Mouse (Mus musculus) ES-E14 (cell line): ENCODE measurements at regions not wholly inside any gene's neighbourhood (a gene's known extent, or its start where the extent isn't known, plus 50 kb on each side); places are given as distances from the start of the nearest gene placed in this dataset.
A peak's percentile ranks its signal among the peaks of the same experiment; 100 is the strongest.

Experiments
- DNase-seq: peaks from one replicate; pipeline ENCODE4 v3.0.0-alpha.2; 2013; ENCODE audit warnings: low read depth, low spot score
- H3K27ac ChIP-seq: 2 replicates; pipeline ENCODE4 v1.5.1; 2012; ENCODE audit warnings: low read depth, mild to moderate bottlenecking, low read length, moderate library complexity, mixed read lengths; ENCODE audit not compliant: poor library complexity, insufficient read depth, severe bottlenecking
- H3K36me3 ChIP-seq: 2 replicates; pipeline ENCODE4 v1.6.1; 2012; ENCODE audit warnings: mild to moderate bottlenecking, low read length, moderate library complexity, mixed read lengths; ENCODE audit not compliant: control insufficient read depth, poor library complexity, insufficient read depth, severe bottlenecking
- H3K4me1 ChIP-seq, 2 experiments: fragments of 150-350 bp in 1 of 2; sonication (generic) in 1 of 2; 2 replicates each; pipeline ENCODE4 v1.6.1; 2012; ENCODE audit warnings: low read length in 2 of 2, mild to moderate bottlenecking in 1 of 2, mixed read lengths in 1 of 2; ENCODE audit not compliant: control insufficient read depth in 2 of 2, insufficient read depth in 2 of 2, poor library complexity in 1 of 2
- H3K4me3 ChIP-seq, 2 experiments: fragments of 150-350 bp in 1 of 2; sonication (generic) in 1 of 2; 2 replicates each; pipeline ENCODE4 v1.5.1; 2012; ENCODE audit warnings: low read length in 2 of 2, low read depth in 1 of 2, mild to moderate bottlenecking in 1 of 2, mixed read lengths in 1 of 2; ENCODE audit not compliant: insufficient read depth in 1 of 2, poor library complexity in 1 of 2, severe bottlenecking in 1 of 2
- H3K9ac ChIP-seq: 2 replicates; pipeline ENCODE4 v1.6.1; 2012; ENCODE audit warnings: low read depth, mild to moderate bottlenecking, low read length, mixed read lengths; ENCODE audit not compliant: poor library complexity, insufficient read depth, severe bottlenecking
- H3K9me3 ChIP-seq: fragments of 150-350 bp; sonication (generic); 2 replicates; pipeline ENCODE4 v1.6.1; 2012; ENCODE audit warnings: low read depth, mild to moderate bottlenecking, low read length; ENCODE audit not compliant: control insufficient read depth, insufficient read depth
- CHD2 ChIP-seq: IDR thresholded peaks from 2 replicates; pipeline ENCODE4 v1.6.1; 2014; ENCODE audit warnings: mild to moderate bottlenecking, low read depth, low read length, inconsistent platforms
- HCFC1 ChIP-seq: IDR thresholded peaks from 2 replicates; pipeline ENCODE4 v1.6.1; 2012; ENCODE audit warnings: low read length, inconsistent platforms, borderline replicate concordance; ENCODE audit not compliant: insufficient read depth
- MAFK ChIP-seq: IDR thresholded peaks from 2 replicates; pipeline ENCODE4 v1.6.1; 2014; ENCODE audit warnings: mild to moderate bottlenecking, low read depth, low read length, inconsistent platforms; ENCODE audit not compliant: insufficient read depth
- ZC3H11A ChIP-seq: IDR thresholded peaks from 2 replicates; pipeline ENCODE4 v1.6.1; 2012; ENCODE audit warnings: low read depth, mild to moderate bottlenecking, inconsistent platforms, low read length, borderline replicate concordance
- ZNF384 ChIP-seq: IDR thresholded peaks from 2 replicates; pipeline ENCODE4 v1.6.1; 2012; ENCODE audit warnings: low read depth, low read length, inconsistent platforms
- in situ Hi-C, 2 experiments: fragments of 600-800 bp; cut with MboI; formaldehyde crosslinking; loops; one replicate each; pipeline ENCODE4 v1.15.1; 2025; ENCODE audit warnings: low sequenced_read_pairs in 2 of 2, inconsistent platforms in 1 of 2; ENCODE audit not compliant: unreplicated experiment in 2 of 2

DNA sequence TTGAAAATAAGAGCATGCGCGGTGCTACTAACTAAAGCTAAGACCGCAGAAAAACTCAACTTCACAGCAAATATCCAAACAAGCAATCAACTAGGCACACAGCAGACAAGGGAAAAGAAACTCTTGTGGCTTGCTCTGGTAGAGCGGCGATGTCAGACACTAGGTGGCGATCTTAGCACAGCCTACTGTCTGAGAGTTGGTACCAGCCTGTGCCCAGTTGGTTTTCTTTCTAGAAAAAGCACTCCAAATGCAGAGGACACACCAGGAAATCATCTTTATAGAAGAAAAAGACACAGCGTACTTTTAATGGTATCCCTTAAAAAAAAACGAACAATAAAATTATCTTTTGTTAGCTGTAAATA lies 115.6 kb downstream of the Kdr start:
- Histone ChIP-seq H3K27ac (no peak overlapping the region), H3K4me3 (no peak overlapping the region), H3K9ac (no peak overlapping the region), H3K9me3 (no peaks in the 10 kb centered on the region), H3K4me1 (no peaks in the 10 kb centered on the region), H3K36me3 (no peaks in the 10 kb centered on the region)
- TF ChIP-seq HCFC1 = no peak
- TF ChIP-seq ZC3H11A = peak; percentile 77
- no peak for DNase-seq
- in situ Hi-C loops = loop anchor here in 1 of 2 experiments (5.0 kb wide), 1 partner anchor 260 kb away; no protein-coding TSS in a partner anchor

DNA sequence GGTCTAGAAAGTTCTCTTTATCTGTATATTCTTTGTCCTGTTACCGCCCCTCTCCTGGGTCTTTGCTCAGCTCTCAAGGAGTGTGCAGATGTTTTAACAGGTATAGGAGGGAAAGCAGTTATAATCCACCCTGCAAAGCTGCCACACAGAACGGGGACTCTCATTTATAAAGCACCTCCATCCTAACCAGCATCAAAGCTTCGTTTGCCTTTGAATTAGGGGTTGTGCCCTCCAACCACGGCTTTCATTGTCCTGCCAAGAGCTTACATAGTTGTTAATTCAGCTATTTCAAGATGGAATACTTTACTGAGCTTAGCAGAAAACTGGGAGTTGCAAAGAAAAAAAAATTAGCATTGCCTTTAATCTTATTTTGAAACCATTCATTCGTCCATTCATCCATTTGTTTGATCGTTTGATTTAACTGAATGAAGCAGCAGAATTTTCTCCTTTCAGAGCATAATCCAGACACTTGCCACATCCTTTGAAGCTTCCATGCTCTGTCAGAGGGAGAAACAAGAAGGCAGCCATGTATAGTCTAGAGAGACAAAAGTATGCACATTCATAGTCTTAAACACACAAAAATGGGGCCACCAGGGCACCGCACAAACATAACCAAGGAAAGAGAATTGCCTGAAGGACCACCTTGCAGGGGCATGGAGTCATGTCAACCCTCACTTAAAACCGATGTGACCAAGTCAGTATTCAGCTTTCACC lies 116.2 kb downstream of the Kdr start:
- DNase-seq = no peak
- Histone ChIP-seq H3K9ac (no peak overlapping the region), H3K4me1 (no peaks in the 10 kb centered on the region), H3K36me3 (no peaks in the 10 kb centered on the region), H3K27ac (no peak overlapping the region), H3K9me3 (no peaks in the 10 kb centered on the region), H3K4me3 (no peak overlapping the region)
- TF ChIP-seq CHD2 = no peak
- in situ Hi-C loops = loop anchor here in 1 of 2 experiments (5.0 kb wide), 1 partner anchor 260 kb away; no protein-coding TSS in a partner anchor

DNA sequence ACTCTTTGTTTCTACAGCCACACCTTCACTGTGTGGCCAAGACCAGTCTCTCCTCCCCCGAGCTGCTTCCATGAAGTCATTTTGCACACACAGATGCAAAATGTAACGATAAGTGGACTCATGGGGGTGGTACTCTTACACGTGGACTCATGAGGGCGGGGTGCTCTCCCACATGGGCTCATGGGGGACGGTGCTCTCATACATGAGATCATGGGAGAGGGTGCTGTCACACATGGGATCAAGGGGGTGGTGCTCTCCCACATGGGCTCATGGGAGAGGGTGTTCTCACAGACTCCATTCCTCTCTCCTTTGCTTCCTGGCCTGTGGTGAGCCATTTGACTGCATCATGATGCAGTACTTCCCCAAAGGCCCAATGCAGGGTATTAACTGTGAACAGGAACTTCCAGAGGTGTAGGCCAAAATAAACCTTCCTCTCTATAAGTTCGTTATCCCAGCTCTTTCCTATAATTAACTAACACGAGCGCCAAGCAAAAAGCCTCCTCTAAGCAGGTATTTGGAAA lies 118.9 kb downstream of the Kdr start:
- no peaks in the 10 kb centered on the region for H3K36me3 ChIP-seq
- H3K27ac ChIP-seq = no peak overlapping the region
- no peak overlapping the region for H3K4me3 ChIP-seq
- DNase-seq = no peak
- no peaks in the 10 kb centered on the region for H3K9me3 ChIP-seq
- H3K9ac ChIP-seq = no peak overlapping the region
- no peak for TF ChIP-seq MAFK
- TF ChIP-seq HCFC1 = no peak
- TF ChIP-seq CHD2 = no peak
- TF ChIP-seq ZC3H11A = no peak
- TF ChIP-seq ZNF384 = no peak
- no peaks in the 10 kb centered on the region for H3K4me1 ChIP-seq
- in situ Hi-C loops = loop anchor here in 1 of 2 experiments (10.0 kb wide), 1 partner anchor 645 kb away; no protein-coding TSS in a partner anchor

DNA sequence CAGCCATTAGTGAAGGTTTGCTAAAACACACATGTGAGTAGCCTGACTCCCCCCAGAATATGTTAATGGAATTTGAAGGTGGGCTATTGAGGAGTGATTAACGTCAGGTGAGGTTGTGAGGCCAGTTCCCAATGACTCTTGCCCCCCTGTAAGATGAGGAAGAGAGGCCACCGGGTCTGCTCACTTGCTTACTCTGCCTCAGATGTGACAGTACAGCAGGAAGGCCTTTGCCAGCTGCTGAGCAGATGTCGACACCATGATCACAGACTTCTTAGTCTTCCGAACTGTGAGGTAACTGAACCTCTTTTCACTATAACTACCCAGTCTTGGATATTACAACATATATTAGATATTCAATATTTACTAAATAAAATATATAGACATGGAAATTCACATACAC lies 127.4 kb downstream of the Kdr start:
- TF ChIP-seq HCFC1 (no peak), ZNF384 (no peak), MAFK (no peak), ZC3H11A (no peak), CHD2 (no peak)
- H3K36me3 ChIP-seq = no peaks in the 10 kb centered on the region
- in situ Hi-C loops = loop anchor here in 1 of 2 experiments (10.0 kb wide), 1 partner anchor 636 kb away; no protein-coding TSS in a partner anchor
- no peaks in the 10 kb centered on the region for H3K4me1 ChIP-seq
- H3K27ac ChIP-seq = no peak overlapping the region
- no peaks in the 10 kb centered on the region for H3K9me3 ChIP-seq
- no peak overlapping the region for H3K4me3 ChIP-seq
- no peak overlapping the region for H3K9ac ChIP-seq
- no peak for DNase-seq

DNA sequence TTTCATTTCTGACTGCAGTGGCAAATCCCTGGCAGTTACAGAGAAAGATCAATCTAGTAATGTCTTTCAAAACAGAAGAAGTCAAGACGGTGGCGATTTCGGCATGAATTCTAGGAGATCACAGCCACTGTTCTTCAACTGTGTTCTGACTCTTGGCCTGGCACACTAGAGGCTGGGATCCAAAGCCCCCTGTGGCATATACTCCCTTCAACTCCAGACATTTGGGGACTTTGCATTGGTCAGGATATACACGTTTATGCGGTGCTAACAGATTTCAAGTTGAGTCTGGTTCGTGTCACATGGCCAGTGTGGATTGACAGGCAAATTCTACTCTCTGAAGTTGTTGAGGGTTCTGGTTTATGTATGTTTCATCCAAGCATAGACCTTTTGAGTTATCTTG lies 130.3 kb downstream of the Kdr start:
- no peak overlapping the region for H3K4me3 ChIP-seq
- TF ChIP-seq HCFC1 (no peak), CHD2 (no peak), ZC3H11A (no peak), ZNF384 (no peak), MAFK (no peak)
- no peak for DNase-seq
- H3K27ac ChIP-seq = no peak overlapping the region
- H3K9ac ChIP-seq = no peak overlapping the region
- no peaks in the 10 kb centered on the region for H3K9me3 ChIP-seq
- in situ Hi-C loops = loop anchor here in 1 of 2 experiments (25.0 kb wide), 1 partner anchor 636 kb away; no protein-coding TSS in a partner anchor
- H3K36me3 ChIP-seq = no peaks in the 10 kb centered on the region
- no peaks in the 10 kb centered on the region for H3K4me1 ChIP-seq
